Mouse (Mus musculus): ENCODE results near the gene Mybbp1a. TPM values are rescaled to one million over a fixed set of nuclear protein-coding genes. Genes with fewer than 3 reads are reported as not detected.

The Mybbp1a gene
- total and polyA plus RNA-seq, 3 experiments, result 344 to 3,394 (median 602) TPM

DNA sequence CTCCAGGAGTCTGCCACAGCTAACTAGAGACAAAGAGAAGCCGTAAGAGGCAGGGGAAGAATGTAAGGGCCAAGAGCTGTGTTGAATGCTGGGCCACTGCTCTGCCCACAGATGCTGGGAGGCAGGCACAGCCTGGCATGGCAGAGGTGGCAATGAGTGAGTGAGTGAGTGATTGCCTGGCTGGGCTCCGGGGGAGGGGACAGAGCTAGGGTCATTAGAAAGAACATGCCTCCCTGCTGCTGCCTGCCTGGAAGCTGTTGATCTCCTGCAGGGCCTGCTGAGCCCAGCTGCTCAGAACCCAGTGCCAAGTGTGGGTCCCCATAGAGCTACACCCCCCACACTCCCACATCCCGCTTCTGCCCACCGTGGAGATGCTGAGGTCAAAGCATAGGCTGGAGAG, 56.2 kb downstream of the Mybbp1a start:
- DNase-seq (ENCODE audit: low read depth, low spot score), result no peak
- H3K9ac ChIP-seq (ENCODE audit: control insufficient read depth, low read depth, low read length, poor library complexity, severe bottlenecking), result no peak overlapping the region
- H3K27me3 ChIP-seq (ENCODE audit: control insufficient read depth in 1 of 2, insufficient read depth in 2 of 2, low read length in 2 of 2), result no peaks in the 10 kb centered on the region
- H3K4me1 ChIP-seq (ENCODE audit: control insufficient read depth in 1 of 2, insufficient read depth in 2 of 2, low read length in 2 of 2), result 0 out of 4 replicates have a peak, but pooled peaks cover 0 to 7% of the 10 kb centered on the region in 2 experiments
- TF ChIP-seq ZNF384 (IDR thresholded peaks at IDR 0.05; ENCODE audit: low read depth, low read length) (no peak), UBTF (IDR thresholded peaks at IDR 0.05; ENCODE audit: borderline replicate concordance, insufficient read depth, low read depth, low read length) (no peak), ZKSCAN1 (IDR thresholded peaks at IDR 0.05; ENCODE audit: low read depth, low read length) (no peak), TAL1 (IDR thresholded peaks at IDR 0.05; ENCODE audit: low read length) (no peak), USF2 (IDR thresholded peaks at IDR 0.05; ENCODE audit: borderline replicate concordance in 1 of 2, insufficient read depth in 1 of 2, low read depth in 1 of 2, low read length in 2 of 2) (no peak), KAT2A (conservative IDR thresholded peaks at IDR 0.05; ENCODE audit: low read depth, low read length) (no peak), USF1 (IDR thresholded peaks at IDR 0.05; ENCODE audit: low read depth, low read length) (no peak), TBP (IDR thresholded peaks at IDR 0.05; ENCODE audit: low read depth, low read length) (no peak), EP300 (IDR thresholded peaks at IDR 0.05; ENCODE audit: low read depth in 1 of 2, low read length in 2 of 2) (no peak), GABPA (IDR thresholded peaks at IDR 0.05; ENCODE audit: low read depth, low read length) (no peak), MYC (IDR thresholded peaks at IDR 0.05; ENCODE audit: low read depth, low read length) (no peak), POLR2AphosphoS2 (IDR thresholded peaks at IDR 0.05; ENCODE audit: low read length) (no peak), RCOR1 (IDR thresholded peaks at IDR 0.05; ENCODE audit: low read depth, low read length) (no peak), NRF1 (IDR thresholded peaks at IDR 0.05; ENCODE audit: insufficient read depth, low read depth, low read length, poor library complexity, severe bottlenecking) (no peak), JUND (IDR thresholded peaks at IDR 0.05; ENCODE audit: low read depth, low read length) (no peak), MYB (IDR thresholded peaks at IDR 0.05; ENCODE audit: low read depth, low read length) (no peak), POLR2AphosphoS5 (IDR thresholded peaks at IDR 0.05; ENCODE audit: borderline replicate concordance, low read depth, low read length) (no peak)
- H3K9me3 ChIP-seq (replicated peaks; ENCODE audit: insufficient read depth, low read length), result no peaks in the 10 kb centered on the region
- H3K79me2 ChIP-seq (ENCODE audit: control insufficient read depth, insufficient read depth, low read length, poor library complexity), result no peaks in the 10 kb centered on the region
- no peak overlapping the region for H3K27ac ChIP-seq (ENCODE audit: control insufficient read depth, low read depth, low read length)
- no peaks in the 10 kb centered on the region; a peak in 1 of 4 replicates for H3K36me3 ChIP-seq (ENCODE audit: control insufficient read depth in 1 of 2, insufficient read depth in 2 of 2, low read length in 2 of 2)
- H3K4me3 ChIP-seq (ENCODE audit: control insufficient read depth in 1 of 2, insufficient read depth in 1 of 2, low read depth in 2 of 2, low read length in 2 of 2), result no peak overlapping the region

DNA sequence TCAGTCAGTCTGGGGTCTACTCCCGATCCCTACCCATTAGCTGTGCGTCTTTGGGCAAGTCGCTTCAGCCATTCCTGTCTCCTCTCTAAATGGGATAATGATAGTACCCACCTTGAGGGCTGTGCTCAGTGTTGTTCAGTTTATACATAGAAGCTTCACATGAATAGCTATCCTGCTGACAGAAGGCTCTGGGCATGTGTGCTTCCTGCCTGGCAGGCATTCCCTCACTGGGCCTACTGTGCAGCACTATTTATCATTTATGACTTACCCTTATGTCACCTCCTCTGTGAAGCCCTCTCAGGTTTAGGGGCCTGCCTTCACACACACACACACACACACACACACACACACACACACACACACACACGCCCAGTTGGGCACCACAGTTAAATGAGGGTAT, 59.0 kb downstream of the Mybbp1a start:
- TF ChIP-seq MXI1 (IDR thresholded peaks at IDR 0.05; ENCODE audit: low read depth, low read length), result no peak
- TF ChIP-seq TBP (IDR thresholded peaks at IDR 0.05; ENCODE audit: low read depth, low read length), result no peak
- TF ChIP-seq MYB (IDR thresholded peaks at IDR 0.05; ENCODE audit: low read depth, low read length), result no peak
- TF ChIP-seq ZKSCAN1 (IDR thresholded peaks at IDR 0.05; ENCODE audit: low read depth, low read length), result no peak
- no peak for TF ChIP-seq MAZ (IDR thresholded peaks at IDR 0.05; ENCODE audit: low read depth, low read length)
- Histone ChIP-seq H3K4me1 (ENCODE audit: control insufficient read depth in 1 of 2, insufficient read depth in 2 of 2, low read length in 2 of 2) (0 out of 4 replicates have a peak, but pooled peaks cover 0 to 7% of the 10 kb centered on the region in 2 experiments), H3K9ac (ENCODE audit: control insufficient read depth, low read depth, low read length, poor library complexity, severe bottlenecking) (no peak overlapping the region), H3K79me2 (ENCODE audit: control insufficient read depth, insufficient read depth, low read length, poor library complexity) (no peaks in the 10 kb centered on the region), H3K4me3 (ENCODE audit: control insufficient read depth in 1 of 2, insufficient read depth in 1 of 2, low read depth in 2 of 2, low read length in 2 of 2) (no peak overlapping the region), H3K27me3 (ENCODE audit: control insufficient read depth in 1 of 2, insufficient read depth in 2 of 2, low read length in 2 of 2) (no peaks in the 10 kb centered on the region), H3K36me3 (ENCODE audit: control insufficient read depth in 1 of 2, insufficient read depth in 2 of 2, low read length in 2 of 2) (no peaks in the 10 kb centered on the region; a peak in 1 of 4 replicates), H3K9me3 (replicated peaks; ENCODE audit: insufficient read depth, low read length) (no peaks in the 10 kb centered on the region), H3K27ac (ENCODE audit: control insufficient read depth, low read depth, low read length) (no peak overlapping the region)
- DNase-seq (ENCODE audit: low read depth, low spot score), result no peak

Other genes starting within 250 kb of the Mybbp1a start
- 1.5 and 1.6 TPM in 2 replicates for gene Gm43951, start 234.5 kb upstream of the Mybbp1a start, total RNA-seq (2012; rRNA removed)
- gene Gm43951, start 234.5 kb upstream of the Mybbp1a start, polyA plus RNA-seq (2012; ENCODE audit: insufficient read depth in 1 of 2, insufficient read length in 2 of 2, low read depth in 1 of 2, low replicate concordance in 2 of 2, missing spikeins in 1 of 2), result 1 to 10 TPM in 1 of 2 experiments, not detected in 1; 2.0 TPM
- 17.5 and 19.6 TPM in 2 replicates for gene 4933427D14Rik, start 233.9 kb upstream of the Mybbp1a start, total RNA-seq (2012; rRNA removed)
- 10 to 100 TPM in 1 of 2 experiments, not detected in 1; 14.5 TPM for gene 4933427D14Rik, start 233.9 kb upstream of the Mybbp1a start, polyA plus RNA-seq (2012; ENCODE audit: insufficient read depth in 1 of 2, insufficient read length in 2 of 2, low read depth in 1 of 2, low replicate concordance in 2 of 2, missing spikeins in 1 of 2)
- gene Txndc17, start 233.8 kb upstream of the Mybbp1a start, total RNA-seq (2012; rRNA removed), result 194 and 210 TPM in 2 replicates
- 100 to 1,000 TPM in 1 of 2 experiments, not detected in 1; 196 TPM for gene Txndc17, start 233.8 kb upstream of the Mybbp1a start, polyA plus RNA-seq (2012; ENCODE audit: insufficient read depth in 1 of 2, insufficient read length in 2 of 2, low read depth in 1 of 2, low replicate concordance in 2 of 2, missing spikeins in 1 of 2)
- 18.2 and 21.1 TPM in 2 replicates for gene Med31, start 225.8 kb upstream of the Mybbp1a start, total RNA-seq (2012; rRNA removed)
- 10 to 100 TPM in 1 of 2 experiments, not detected in 1; 12.1 TPM for gene Med31, start 225.8 kb upstream of the Mybbp1a start, polyA plus RNA-seq (2012; ENCODE audit: insufficient read depth in 1 of 2, insufficient read length in 2 of 2, low read depth in 1 of 2, low replicate concordance in 2 of 2, missing spikeins in 1 of 2)
- gene Slc13a5, start 174.1 kb upstream of the Mybbp1a start, total RNA-seq (2012; rRNA removed), result not detected in 2 replicates
- not detected for gene Slc13a5, start 174.1 kb upstream of the Mybbp1a start, polyA plus RNA-seq (2012; ENCODE audit: insufficient read depth in 1 of 2, insufficient read length in 2 of 2, low read depth in 1 of 2, low replicate concordance in 2 of 2, missing spikeins in 1 of 2)
- 0.56 and 1.0 TPM in 2 replicates for gene Xaf1, start 139.7 kb upstream of the Mybbp1a start, total RNA-seq (2012; rRNA removed)
- gene Xaf1, start 139.7 kb upstream of the Mybbp1a start, polyA plus RNA-seq (2012; ENCODE audit: insufficient read depth in 1 of 2, insufficient read length in 2 of 2, low read depth in 1 of 2, low replicate concordance in 2 of 2, missing spikeins in 1 of 2), result 1 to 10 TPM in 1 of 2 experiments, not detected in 1; 1.8 TPM
- not detected in 2 replicates for gene Fbxo39, start 126.9 kb upstream of the Mybbp1a start, total RNA-seq (2012; rRNA removed)
- not detected for gene Fbxo39, start 126.9 kb upstream of the Mybbp1a start, polyA plus RNA-seq (2012; ENCODE audit: insufficient read depth in 1 of 2, insufficient read length in 2 of 2, low read depth in 1 of 2, low replicate concordance in 2 of 2, missing spikeins in 1 of 2)
- not detected in 2 replicates for gene Tekt1, start 78.9 kb upstream of the Mybbp1a start, total RNA-seq (2012; rRNA removed)
- gene Tekt1, start 78.9 kb upstream of the Mybbp1a start, polyA plus RNA-seq (2012; ENCODE audit: insufficient read depth in 1 of 2, insufficient read length in 2 of 2, low read depth in 1 of 2, low replicate concordance in 2 of 2, missing spikeins in 1 of 2), result not detected
- 10.9 and 11.1 TPM in 2 replicates for gene Smtnl2, start 29.6 kb upstream of the Mybbp1a start, total RNA-seq (2012; rRNA removed)
- gene Smtnl2, start 29.6 kb upstream of the Mybbp1a start, polyA plus RNA-seq (2012; ENCODE audit: insufficient read depth in 1 of 2, insufficient read length in 2 of 2, low read depth in 1 of 2, low replicate concordance in 2 of 2, missing spikeins in 1 of 2), result 10 to 100 TPM in 1 of 2 experiments, not detected in 1; 10.2 TPM
- gene Ggt6, start 5.8 kb upstream of the Mybbp1a start, total RNA-seq (2012; rRNA removed), result not detected in 2 replicates
- gene Ggt6, start 5.8 kb upstream of the Mybbp1a start, polyA plus RNA-seq (2012; ENCODE audit: insufficient read depth in 1 of 2, insufficient read length in 2 of 2, low read depth in 1 of 2, low replicate concordance in 2 of 2, missing spikeins in 1 of 2), result under 1 TPM in 1 of 2 experiments, not detected in 1; 0.04 TPM
- 0.33 and 0.58 TPM in 2 replicates for gene Spns2, start 48.5 kb downstream of the Mybbp1a start, total RNA-seq (2012; rRNA removed)
- gene Spns2, start 48.5 kb downstream of the Mybbp1a start, polyA plus RNA-seq (2012; ENCODE audit: insufficient read depth in 1 of 2, insufficient read length in 2 of 2, low read depth in 1 of 2, low replicate concordance in 2 of 2, missing spikeins in 1 of 2), result 1 to 10 TPM in 1 of 2 experiments, not detected in 1; 3.0 TPM
- 5.2 and 10.6 TPM in 2 replicates for gene Spns3, start 109.2 kb downstream of the Mybbp1a start, total RNA-seq (2012; rRNA removed)
- 10 to 100 TPM in 1 of 2 experiments, not detected in 1; 12.7 TPM for gene Spns3, start 109.2 kb downstream of the Mybbp1a start, polyA plus RNA-seq (2012; ENCODE audit: insufficient read depth in 1 of 2, insufficient read length in 2 of 2, low read depth in 1 of 2, low replicate concordance in 2 of 2, missing spikeins in 1 of 2)
- 26.6 and 29.2 TPM in 2 replicates for gene Ube2g1, start 165.9 kb downstream of the Mybbp1a start, total RNA-seq (2012; rRNA removed)
- 10 to 100 TPM; 38.0 to 38.1 TPM for gene Ube2g1, start 165.9 kb downstream of the Mybbp1a start, polyA plus RNA-seq (2012; ENCODE audit: insufficient read depth in 1 of 2, insufficient read length in 2 of 2, low read depth in 1 of 2, low replicate concordance in 2 of 2, missing spikeins in 1 of 2)
- 148 and 175 TPM in 2 replicates for gene Ankfy1, start 248.7 kb downstream of the Mybbp1a start, total RNA-seq (2012; rRNA removed)
- gene Ankfy1, start 248.7 kb downstream of the Mybbp1a start, polyA plus RNA-seq (2012; ENCODE audit: insufficient read depth in 1 of 2, insufficient read length in 2 of 2, low read depth in 1 of 2, low replicate concordance in 2 of 2, missing spikeins in 1 of 2), result 100 to 1,000 TPM in 1 of 2 experiments, 10 to 100 TPM in 1; 60.6 to 153 TPM

All from MEL (cell line).